Mouse (Mus musculus) intestine, postnatal 0 days (tissue): Measurements from ENCODE around the gene Ptpn1. TPM values are rescaled to one million over a fixed set of nuclear protein-coding genes. Genes with fewer than 3 reads are reported as not detected.

Experiments used
- ATAC-seq: fragments of 200-750 bp; cut with Nextera tagmentation; 2 replicates; pipeline ENCODE4 v1.8.0; 2017; ENCODE audit warnings: mild to moderate bottlenecking, moderate TSS enrichment, moderate library complexity
- H3K27ac ChIP-seq: fragments of 300-500 bp; sonication (generic); 2 replicates; pipeline ENCODE4 v1.5.1; 2014; ENCODE audit warnings: mild to moderate bottlenecking, low read depth, low read length, moderate library complexity
- H3K27me3 ChIP-seq: fragments of 300-500 bp; sonication (generic); replicated peaks from 2 replicates; pipeline ENCODE4 v1.6.1; 2014; ENCODE audit warnings: low read length, mixed read lengths; ENCODE audit not compliant: control insufficient read depth, insufficient read depth
- H3K36me3 ChIP-seq: fragments of 300-500 bp; sonication (generic); 2 replicates; pipeline ENCODE4 v1.6.1; 2014; ENCODE audit warnings: mild to moderate bottlenecking, moderate library complexity; ENCODE audit not compliant: control insufficient read depth, insufficient read depth
- H3K4me1 ChIP-seq: fragments of 300-500 bp; sonication (generic); replicated peaks from 2 replicates; pipeline ENCODE4 v1.6.1; 2014; ENCODE audit warnings: antibody characterized with exemption, low read length, mixed read lengths; ENCODE audit not compliant: control insufficient read depth, insufficient read depth
- H3K4me2 ChIP-seq: fragments of 300-500 bp; sonication (generic); replicated peaks from 2 replicates; pipeline ENCODE4 v1.6.1; 2014; ENCODE audit warnings: low read depth, mild to moderate bottlenecking, moderate library complexity
- H3K4me3 ChIP-seq: fragments of 300-500 bp; sonication (generic); 2 replicates; pipeline ENCODE4 v1.5.1; 2014; ENCODE audit warnings: low read depth, low read length
- H3K9ac ChIP-seq: fragments of 300-500 bp; sonication (generic); 2 replicates; pipeline ENCODE4 v1.6.1; 2014; ENCODE audit warnings: mild to moderate bottlenecking, low read depth, low read length
- H3K9me3 ChIP-seq: fragments of 300-500 bp; sonication (generic); 2 replicates; pipeline ENCODE4 v1.6.1; 2016; ENCODE audit warnings: mixed run types; ENCODE audit not compliant: control insufficient read depth
- CTCF ChIP-seq: sonication (generic); IDR thresholded peaks from 2 replicates; pipeline ENCODE4 v1.5.1; 2016; ENCODE audit warnings: low read depth, mild to moderate bottlenecking, control low read depth, antibody characterized with exemption, moderate library complexity
- WGBS: fragments of 180-500 bp; shearing (Covaris S2); extraction: QIAGEN DNeasy Blood & Tissue Kit; methylation state at CpG from one replicate; pipeline ENCODE4 v1.1.7; 2014; 5-methylcytosine and 5-hydroxymethylcytosine counted together
- polyA plus RNA-seq: library from polyadenylated mRNA; unstranded; fragments of >200 nt; fragmentation: Nextera tagmentation; extraction: Ambion mirVana; gene quantifications from 2 replicates; pipeline ENCODE4 v1.2.1, GENCODE M21; 2015

The Ptpn1 gene
- polyA plus RNA-seq, 1 experiment from 2014 or later = 30.5 TPM

DNA sequence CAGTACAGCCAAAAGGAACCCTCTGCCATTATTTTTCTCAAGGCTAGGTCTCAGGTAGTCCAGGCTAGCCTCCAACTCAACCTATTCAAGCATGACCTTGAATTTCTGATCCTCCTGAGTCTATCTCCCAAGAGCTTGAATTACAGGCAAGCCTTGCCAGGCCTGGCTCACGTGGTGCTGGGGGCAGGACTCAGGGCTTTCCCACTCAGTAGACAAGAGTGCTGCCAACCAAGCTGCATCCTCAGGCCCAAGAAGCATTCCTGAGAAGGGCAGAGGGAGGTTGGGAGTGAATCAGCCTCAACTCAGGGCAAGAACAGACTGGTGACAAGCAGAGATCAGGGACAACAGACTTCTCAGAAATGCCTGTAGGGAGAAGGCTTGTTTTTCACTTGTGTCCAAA is 12.8 kb upstream of the Ptpn1 start:
- no peaks in the 10 kb centered on the region for H3K27me3 ChIP-seq
- no peak for ATAC-seq
- no peak for TF ChIP-seq CTCF
- H3K9ac ChIP-seq = no peak overlapping the region
- no peak overlapping the region for H3K27ac ChIP-seq
- H3K4me3 ChIP-seq = no peak overlapping the region
- no peak overlapping the region for H3K4me2 ChIP-seq
- H3K9me3 ChIP-seq = no peaks in the 10 kb centered on the region
- WGBS = 57% methylated on average over 1 of the region's 1 CpGs
- H3K36me3 ChIP-seq = no peaks in the 10 kb centered on the region
- H3K4me1 ChIP-seq = no peaks in the 10 kb centered on the region

DNA sequence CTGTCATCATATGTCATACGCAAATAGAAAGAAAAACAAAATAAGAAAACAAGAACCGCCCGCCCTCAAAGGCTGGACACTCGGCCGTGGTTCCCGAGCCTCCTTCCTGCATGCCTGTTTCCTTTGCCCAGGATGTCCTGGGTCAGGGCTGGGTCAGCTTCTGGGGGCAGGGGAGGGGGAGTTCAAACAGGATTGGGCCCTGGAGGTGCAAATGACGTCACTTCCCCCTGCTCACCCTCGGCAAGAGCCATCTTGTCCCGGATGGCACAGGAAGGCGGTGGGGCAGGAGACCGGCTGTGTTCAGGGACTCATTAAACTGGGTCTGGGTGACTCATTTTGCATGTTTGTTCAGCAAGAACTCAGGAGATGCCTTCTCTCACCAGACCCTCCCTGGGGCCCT is 11.8 kb upstream of the Ptpn1 start:
- ATAC-seq = no peak
- Histone ChIP-seq H3K4me2 (no peak overlapping the region), H3K9me3 (no peaks in the 10 kb centered on the region), H3K9ac (no peak overlapping the region), H3K36me3 (no peaks in the 10 kb centered on the region), H3K27me3 (no peaks in the 10 kb centered on the region), H3K27ac (no peak overlapping the region), H3K4me1 (no peaks in the 10 kb centered on the region), H3K4me3 (no peak overlapping the region)
- 55% methylated on average over 11 of the region's 11 CpGs for WGBS
- no peak for TF ChIP-seq CTCF

DNA sequence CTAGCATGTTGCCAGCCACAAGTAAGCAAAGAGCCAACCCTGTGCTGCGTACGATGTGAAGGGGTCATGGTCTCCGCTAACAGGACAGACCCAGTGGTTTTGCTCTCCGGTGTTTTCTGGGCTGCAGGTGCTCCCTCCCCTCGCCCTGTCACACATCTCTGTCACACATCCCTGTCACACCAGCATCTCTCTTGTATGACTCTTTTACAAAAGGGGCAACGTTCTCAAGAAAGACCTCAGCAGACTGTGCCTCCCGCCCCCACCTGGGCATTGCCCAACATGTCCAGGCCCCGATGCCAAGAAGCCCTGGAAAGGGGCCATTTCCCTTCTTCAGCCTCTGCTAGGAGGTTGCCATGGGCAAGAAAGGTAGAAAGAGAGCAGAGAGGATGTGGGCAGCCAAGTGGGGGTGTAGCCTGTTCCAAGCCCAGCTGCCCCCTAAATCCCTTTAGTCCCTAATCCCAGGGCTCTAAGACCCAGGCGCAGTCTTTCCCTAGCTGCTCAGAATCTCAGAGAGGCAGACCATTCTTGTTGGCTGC is 10.8 kb upstream of the Ptpn1 start:
- 91% methylated on average over 9 of the region's 9 CpGs for WGBS
- H3K27ac ChIP-seq = no peak overlapping the region

DNA sequence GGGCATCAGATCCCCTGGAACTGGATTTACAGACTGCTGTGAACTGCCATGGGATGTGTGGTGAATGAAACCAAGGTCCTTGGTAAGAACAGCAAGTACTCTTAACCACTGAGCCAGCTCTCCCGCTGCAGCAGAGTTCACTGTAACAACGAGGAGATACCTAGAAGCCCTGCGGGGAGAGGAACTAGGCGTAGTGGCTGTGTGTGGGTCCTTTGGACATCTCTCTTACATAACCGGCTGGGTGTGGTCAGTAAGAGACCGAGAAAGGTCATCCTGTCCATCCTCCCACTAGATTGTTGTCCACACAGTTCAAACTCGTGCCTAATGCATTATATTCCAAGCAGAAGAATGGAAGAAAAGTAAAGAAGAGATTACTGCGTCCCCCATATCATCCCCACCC is 10.0 kb upstream of the Ptpn1 start:
- 79% methylated on average over 8 of the region's 8 CpGs for WGBS
- H3K36me3 ChIP-seq = no peaks in the 10 kb centered on the region
- no peaks in the 10 kb centered on the region for H3K9me3 ChIP-seq
- H3K4me2 ChIP-seq = no peak overlapping the region
- H3K4me3 ChIP-seq = no peak overlapping the region
- H3K27me3 ChIP-seq = no peaks in the 10 kb centered on the region
- no peak for ATAC-seq
- H3K27ac ChIP-seq = no peak overlapping the region
- no peak overlapping the region for H3K9ac ChIP-seq
- no peaks in the 10 kb centered on the region for H3K4me1 ChIP-seq
- TF ChIP-seq CTCF = no peak

More for the DNA sequence above, 10.8 kb upstream of the Ptpn1 start:
- H3K36me3 ChIP-seq = no peaks in the 10 kb centered on the region
- H3K4me3 ChIP-seq = no peak overlapping the region
- no peak overlapping the region for H3K9ac ChIP-seq
- no peaks in the 10 kb centered on the region for H3K4me1 ChIP-seq
- H3K9me3 ChIP-seq = no peaks in the 10 kb centered on the region
- no peaks in the 10 kb centered on the region for H3K27me3 ChIP-seq
- H3K4me2 ChIP-seq = no peak overlapping the region
- no peak for ATAC-seq
- no peak for TF ChIP-seq CTCF

DNA sequence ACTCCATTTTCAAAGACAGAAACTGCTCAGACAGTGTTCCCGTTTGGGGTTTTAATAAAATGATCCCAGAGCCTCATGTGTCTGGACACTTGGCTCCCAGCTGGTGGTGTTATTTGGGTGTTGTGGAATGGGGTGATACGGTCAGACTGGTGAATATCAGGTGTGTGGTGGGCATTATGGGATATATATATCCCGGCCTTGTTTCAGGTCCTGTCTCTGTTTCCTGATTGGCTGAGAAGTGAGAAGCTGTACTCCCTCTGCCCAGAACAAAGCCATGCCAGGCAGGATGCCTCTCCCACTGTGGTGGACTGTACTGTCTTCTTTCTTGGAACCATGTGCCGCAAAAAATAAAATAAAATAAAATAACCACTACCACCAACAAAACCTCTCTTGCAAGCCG is 7.8 kb upstream of the Ptpn1 start:
- no peaks in the 10 kb centered on the region for H3K4me1 ChIP-seq
- 87% methylated on average over 5 of the region's 5 CpGs for WGBS
- no peak overlapping the region for H3K4me2 ChIP-seq
- ATAC-seq = no peak
- no peak for TF ChIP-seq CTCF
- no peaks in the 10 kb centered on the region for H3K27me3 ChIP-seq
- H3K9me3 ChIP-seq = no peaks in the 10 kb centered on the region
- no peak overlapping the region for H3K27ac ChIP-seq
- H3K9ac ChIP-seq = no peak overlapping the region
- no peak overlapping the region for H3K4me3 ChIP-seq
- H3K36me3 ChIP-seq = no peaks in the 10 kb centered on the region

DNA sequence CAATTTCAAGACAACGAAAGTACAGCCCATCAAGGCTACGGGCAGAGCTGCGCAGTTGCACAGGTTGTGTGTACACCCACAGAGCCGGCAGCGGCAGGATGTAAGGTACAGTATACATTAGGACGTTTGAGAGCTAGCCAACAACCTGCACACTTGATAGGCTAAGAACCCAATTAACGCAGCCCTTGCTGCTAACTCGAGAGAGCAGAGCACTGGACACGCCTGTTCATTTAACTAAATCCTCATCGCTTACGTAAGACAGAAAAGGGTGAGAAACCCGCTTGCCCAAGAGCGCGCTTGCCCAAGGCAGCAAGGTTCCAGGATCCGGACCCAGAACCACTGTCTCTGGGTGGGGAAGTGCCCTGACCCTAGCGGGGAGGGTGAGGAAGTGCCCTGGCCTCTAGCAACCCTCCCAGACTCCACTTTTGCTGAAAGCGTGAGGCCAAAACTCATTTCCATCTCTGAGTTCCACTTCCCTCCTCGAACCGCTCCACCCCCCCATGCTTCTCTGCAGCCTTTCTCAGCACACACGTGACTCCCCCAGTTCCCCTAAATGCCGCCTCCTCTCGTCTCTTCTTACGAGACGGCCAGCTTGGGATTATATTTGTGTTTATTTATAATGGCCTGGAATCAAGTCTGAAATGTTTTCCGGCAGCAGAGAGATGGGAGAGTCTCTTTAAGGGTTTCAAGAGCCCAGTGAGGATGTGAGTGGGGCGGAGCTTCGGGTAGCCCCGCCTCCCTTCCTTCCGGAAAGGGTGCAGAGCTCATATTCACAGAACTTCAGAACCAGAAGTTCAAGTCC is 6.9 kb upstream of the Ptpn1 start:
- H3K27me3 ChIP-seq = no peaks in the 10 kb centered on the region
- H3K4me3 ChIP-seq = peak overlapping the region; percentile 38
- peak; percentile 32 for TF ChIP-seq CTCF
- H3K36me3 ChIP-seq = no peaks in the 10 kb centered on the region
- 0 out of 2 replicates have a peak overlapping the region, but pooled peaks have one; percentile 43 for H3K9ac ChIP-seq
- H3K4me1 ChIP-seq = no peaks in the 10 kb centered on the region
- 2% methylated on average over 29 of the region's 29 CpGs for WGBS
- H3K9me3 ChIP-seq = no peaks in the 10 kb centered on the region
- peak overlapping the region; percentile 82 for H3K4me2 ChIP-seq
- ATAC-seq = peak; percentile 70
- peak overlapping the region; percentile 75 for H3K27ac ChIP-seq
